8 mouse cellular contexts compared by ENCODE assay signal in the genomic region with DNA sequence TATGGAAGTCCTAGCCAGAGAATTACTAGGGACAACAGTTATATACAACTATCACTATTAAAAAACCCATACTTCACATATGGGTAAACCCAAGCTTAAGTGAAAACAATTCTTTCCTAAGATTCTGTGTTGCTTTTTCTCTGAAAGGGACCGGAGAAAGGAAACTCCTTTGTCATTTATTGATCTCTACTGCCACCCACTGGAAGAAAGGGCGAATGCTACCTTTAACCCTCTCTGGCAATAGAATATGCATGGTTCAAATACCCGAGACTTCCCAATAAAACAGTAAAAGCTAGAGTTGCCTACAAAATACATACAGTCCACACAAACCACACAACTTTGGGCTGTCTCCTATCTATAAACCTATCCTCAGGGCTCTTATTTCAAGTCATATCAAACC. TPM values are rescaled to one million over a fixed set of nuclear protein-coding genes. Genes with fewer than 3 reads are reported as not detected.
DNase-seq lines count a peak whose midpoint lies in the region; ATAC-seq lines count a peak whose summit lies in the region.

No protein-coding gene starts in this region.

- WGBS in liver, embryonic 11.5 days: 14% methylated on average over 3 of the region's 3 CpGs
- WGBS in neural tube, embryonic 11.5 days: 13% methylated on average over 3 of the region's 3 CpGs

- no peaks in the 10 kb centered on the region for H3K9me3 ChIP-seq in liver, embryonic 11.5 days (ENCODE audit: control insufficient read depth, low read length)
- no peaks in the 10 kb centered on the region for H3K9me3 ChIP-seq in neural tube, embryonic 11.5 days (ENCODE audit: control insufficient read depth, low read length)

- H3K4me3 ChIP-seq in liver, embryonic 11.5 days (ENCODE audit: low read depth, low read length): no peak overlapping the region
- no peak overlapping the region for H3K4me3 ChIP-seq in neural tube, embryonic 11.5 days (ENCODE audit: low read depth, low read length)

- no peak overlapping the region for H3K9ac ChIP-seq in liver, embryonic 11.5 days (ENCODE audit: low read depth, low read length)
- no peak overlapping the region for H3K9ac ChIP-seq in neural tube, embryonic 11.5 days (ENCODE audit: low read length)

- DNase-seq in NIH3T3 (ENCODE audit: low read depth): peak; percentile 79
- DNase-seq in cerebellum, postnatal 10 days: peak; percentile 71 to 82
- DNase-seq in frontal cortex, postnatal 36 days (ENCODE audit: low spot score in 2 of 2): peak; percentile 36 to 55
- peak; percentile 52 for DNase-seq in kidney, postnatal 14 days
- DNase-seq in liver, embryonic 11.5 days (ENCODE audit: low spot score): no peak
- peak; percentile 20 for DNase-seq in neural tube, embryonic 11.5 days (ENCODE audit: low spot score)
- DNase-seq in yolk sac, embryonic 10.5 days (ENCODE audit: low spot score): peak; percentile 39

- no peaks in the 10 kb centered on the region for H3K4me1 ChIP-seq in liver, embryonic 11.5 days (replicated peaks; ENCODE audit: control insufficient read depth, insufficient read depth, low read length)
- no peaks in the 10 kb centered on the region for H3K4me1 ChIP-seq in neural tube, embryonic 11.5 days (ENCODE audit: control insufficient read depth, insufficient read depth, low read length)

- H3K27ac ChIP-seq in liver, embryonic 11.5 days (ENCODE audit: low read depth, low read length): no peak overlapping the region
- H3K27ac ChIP-seq in neural tube, embryonic 11.5 days (ENCODE audit: low read depth, low read length): no peak overlapping the region

- H3K36me3 ChIP-seq in liver, embryonic 11.5 days (ENCODE audit: control insufficient read depth, insufficient read depth, low read length): no peaks in the 10 kb centered on the region
- no peaks in the 10 kb centered on the region for H3K36me3 ChIP-seq in neural tube, embryonic 11.5 days (ENCODE audit: control insufficient read depth, insufficient read depth, low read length)

- H3K4me2 ChIP-seq in liver, embryonic 11.5 days: no peak overlapping the region
- no peak overlapping the region for H3K4me2 ChIP-seq in neural tube, embryonic 11.5 days (ENCODE audit: low read depth)

- ATAC-seq in CD4-positive, CD25-positive, alpha-beta regulatory T cell, adult 4 months: peak; percentile 63
- 0 out of 2 replicates have a peak, but pooled peaks have one; percentile 15 for ATAC-seq in liver, embryonic 11.5 days (replicated peaks; ENCODE audit: low FRiP score)
- peak; percentile 16; the same call in 1 of the 2 replicates for ATAC-seq in neural tube, embryonic 11.5 days (ENCODE audit: insufficient read depth, low FRiP score, low TSS enrichment)

- H3K27me3 ChIP-seq in liver, embryonic 11.5 days (replicated peaks; ENCODE audit: control insufficient read depth, insufficient read depth, low read length): no peaks in the 10 kb centered on the region
- no peaks in the 10 kb centered on the region for H3K27me3 ChIP-seq in neural tube, embryonic 11.5 days (ENCODE audit: control insufficient read depth, insufficient read depth, low read length)

RNA-seq across cellular contexts. Expression of a gene that starts 40.6 kb away (rescaled TPM):
- not detected for polyA plus RNA-seq in CD4-positive, CD25-positive, alpha-beta regulatory T cell, adult 4 months (2017; shearing (Covaris generic))
- not detected in 2 replicates for polyA plus RNA-seq in liver, embryonic 11.5 days (2014; fragmentation: Nextera tagmentation; extraction: Ambion mirVana)
- 0.13 and 0.14 TPM in 2 replicates for polyA plus RNA-seq in neural tube, embryonic 11.5 days (2014; fragmentation: Nextera tagmentation; extraction: Ambion mirVana)
